Mouse (Mus musculus) intestine, embryonic 15.5 days (tissue): ENCODE data around the gene Cxcl5. TPM values are rescaled to one million over a fixed set of nuclear protein-coding genes. Genes with fewer than 3 reads are reported as not detected.

Source experiments
- ATAC-seq: fragments of 200-750 bp; cut with Nextera tagmentation; 2 replicates; pipeline ENCODE4 v1.8.0; 2017; ENCODE audit warnings: moderate TSS enrichment, moderate library complexity
- H3K27ac ChIP-seq: fragments of 300-500 bp; sonication (generic); 2 replicates; pipeline ENCODE4 v1.5.1; 2015; ENCODE audit warnings: mild to moderate bottlenecking, inconsistent platforms
- H3K27me3 ChIP-seq: fragments of 300-500 bp; sonication (generic); replicated peaks from 2 replicates; pipeline ENCODE4 v1.6.1; 2015; ENCODE audit warnings: inconsistent platforms
- H3K36me3 ChIP-seq: fragments of 300-500 bp; sonication (generic); 2 replicates; pipeline ENCODE4 v1.6.1; 2015; ENCODE audit warnings: inconsistent platforms
- H3K4me1 ChIP-seq: fragments of 300-500 bp; sonication (generic); replicated peaks from 2 replicates; pipeline ENCODE4 v1.6.1; 2015; ENCODE audit warnings: inconsistent platforms
- H3K4me2 ChIP-seq: fragments of 300-500 bp; sonication (generic); replicated peaks from 2 replicates; pipeline ENCODE4 v1.6.1; 2015; ENCODE audit warnings: mild to moderate bottlenecking, inconsistent platforms
- H3K4me3 ChIP-seq: fragments of 300-500 bp; sonication (generic); replicated peaks from 2 replicates; pipeline ENCODE4 v1.5.1; 2015; ENCODE audit warnings: inconsistent platforms
- H3K9ac ChIP-seq: fragments of 300-500 bp; sonication (generic); 2 replicates; pipeline ENCODE4 v1.6.1; 2015; ENCODE audit warnings: inconsistent platforms
- H3K9me3 ChIP-seq: fragments of 300-500 bp; sonication (generic); 2 replicates; pipeline ENCODE4 v1.6.1; 2016; ENCODE audit warnings: inconsistent platforms
- WGBS: fragments of 180-500 bp; shearing (Covaris S2); methylation state at CpG from one replicate; pipeline ENCODE4 v1.1.7; 2015; 5-methylcytosine and 5-hydroxymethylcytosine counted together
- polyA plus RNA-seq: library from polyadenylated mRNA; unstranded; fragments of >200 nt; fragmentation: Nextera tagmentation; extraction: Ambion mirVana; gene quantifications from 2 replicates; pipeline ENCODE4 v1.2.1, GENCODE M21; 2015

Gene Cxcl5
- polyA plus RNA-seq, 1 experiment from 2014 or later = 0.24 TPM

- Histone ChIP-seq H3K27ac (no peak overlapping the region), H3K4me1 (peaks cover 8% of the 10 kb centered on the region), H3K9me3 (no peaks in the 10 kb centered on the region), H3K4me3 (no peak overlapping the region), H3K27me3 (peaks cover 9% of the 10 kb centered on the region), H3K4me2 (no peak overlapping the region), H3K9ac (no peak overlapping the region), H3K36me3 (no peaks in the 10 kb centered on the region)
- ATAC-seq = no peak
- WGBS = 68% methylated on average over 12 of the region's 12 CpGs
These were observed 4.9 kb downstream of the Cxcl5 start for GRCm38 (mm10) chr5:90763912-90764665.

GRCm38 (mm10) chr5:90765821-90766606 lies 6.9 kb downstream of the Cxcl5 start:
- 40% methylated on average over 8 of the region's 8 CpGs for WGBS
- H3K4me1 ChIP-seq = no peaks in the 10 kb centered on the region
- H3K4me3 ChIP-seq = no peak overlapping the region
- H3K27me3 ChIP-seq = no peaks in the 10 kb centered on the region; the same call in 1 of the 2 replicates
- no peak overlapping the region for H3K4me2 ChIP-seq
- no peak overlapping the region for H3K9ac ChIP-seq
- ATAC-seq = peak; percentile 41; the same call in 1 of the 2 replicates
- no peak overlapping the region for H3K27ac ChIP-seq
- no peaks in the 10 kb centered on the region for H3K9me3 ChIP-seq
- H3K36me3 ChIP-seq = no peaks in the 10 kb centered on the region

- H3K4me1 ChIP-seq = 0 out of 2 replicates have a peak, but pooled peaks cover 6% of the 10 kb centered on the region
- no peaks in the 10 kb centered on the region for H3K9me3 ChIP-seq
- no peaks in the 10 kb centered on the region for H3K36me3 ChIP-seq
These were observed 9.1 kb downstream of the Cxcl5 start, which contains the start of gene Ppbp for GRCm38 (mm10) chr5:90768218-90768617. TSS of gene Ppbp (plus strand) at chr5:90768518.

GRCm38 (mm10) chr5:90771369-90771768 lies 12.2 kb downstream of the Cxcl5 start:
- Histone ChIP-seq H3K4me2 (no peak overlapping the region), H3K36me3 (no peaks in the 10 kb centered on the region), H3K27ac (no peak overlapping the region), H3K9ac (no peak overlapping the region), H3K9me3 (no peaks in the 10 kb centered on the region), H3K27me3 (no peaks in the 10 kb centered on the region; the same call in 1 of the 2 replicates), H3K4me1 (0 out of 2 replicates have a peak, but pooled peaks cover 6% of the 10 kb centered on the region), H3K4me3 (no peak overlapping the region)
- ATAC-seq = no peak
- WGBS = 74% methylated on average over 3 of the region's 3 CpGs

More at GRCm38 (mm10) chr5:90768218-90768617, 9.1 kb downstream of the Cxcl5 start, which contains the start of gene Ppbp:
- no peaks in the 10 kb centered on the region; the same call in 1 of the 2 replicates for H3K27me3 ChIP-seq
- no peak within 1 kb of the TSS for H3K9ac ChIP-seq
- no peak within 1 kb of the TSS for H3K27ac ChIP-seq
- no peak within 1 kb of the TSS for H3K4me3 ChIP-seq
- H3K4me2 ChIP-seq = no peak within 1 kb of the TSS
- WGBS = 47% methylated on average over 3 of the region's 3 CpGs
- no peak for ATAC-seq

DNA sequence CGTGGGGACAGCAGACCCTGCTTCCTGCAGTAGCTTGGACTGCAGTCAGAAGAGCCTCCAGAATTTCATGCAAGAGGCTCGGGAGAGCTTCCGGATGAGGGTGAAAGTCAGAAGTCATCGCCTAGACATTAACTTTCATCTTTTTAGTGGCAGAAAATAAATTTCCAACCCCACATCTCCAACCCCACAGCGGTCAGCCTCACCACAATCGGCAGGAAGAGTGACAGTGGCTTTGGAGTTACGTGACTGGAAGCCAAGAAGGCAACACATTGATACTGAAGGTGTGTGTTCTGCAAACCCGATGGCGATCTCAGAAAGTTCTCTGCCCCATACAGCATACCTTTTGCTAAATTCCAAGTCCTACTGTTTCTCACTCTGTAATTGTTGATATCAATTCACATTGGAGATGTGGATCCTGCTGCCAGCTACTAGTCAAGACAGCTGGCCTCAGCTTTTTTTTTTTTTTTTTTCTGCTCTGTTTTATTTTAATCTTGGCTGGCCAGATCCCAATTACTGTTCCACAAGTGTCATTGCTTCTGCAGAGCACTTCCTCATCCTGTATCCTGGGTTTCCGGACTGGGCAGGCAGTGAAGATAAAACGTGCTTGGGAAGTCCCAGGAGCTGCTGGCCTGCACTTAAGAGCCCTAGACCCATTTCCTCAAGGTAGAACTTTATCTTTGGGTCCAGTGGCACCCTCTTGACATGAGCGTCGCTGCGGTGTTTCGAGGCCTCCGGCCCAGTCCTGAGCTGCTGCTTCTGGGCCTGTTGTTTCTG lies 12.9 kb downstream of the Cxcl5 start, which contains the start of gene Pf4:
Pf4 (plus strand) TSS at position 556 of the 774 bp plus-strand sequence.
- no peak within 1 kb of the TSS for H3K4me2 ChIP-seq
- no peak for ATAC-seq
- 70% methylated on average over 16 of the region's 16 CpGs for WGBS

GRCm38 (mm10) chr5:90775562-90775961 lies 16.4 kb downstream of the Cxcl5 start:
- 88% methylated on average over 5 of the region's 5 CpGs for WGBS
- no peak for ATAC-seq
- Histone ChIP-seq H3K4me1 (0 out of 2 replicates have a peak, but pooled peaks cover 6% of the 10 kb centered on the region), H3K4me2 (no peak overlapping the region), H3K9ac (no peak overlapping the region), H3K27ac (no peak overlapping the region), H3K36me3 (no peaks in the 10 kb centered on the region), H3K27me3 (no peaks in the 10 kb centered on the region), H3K4me3 (no peak overlapping the region), H3K9me3 (no peaks in the 10 kb centered on the region)

More for the DNA sequence above, 12.9 kb downstream of the Cxcl5 start, which contains the start of gene Pf4:
- no peaks in the 10 kb centered on the region for H3K9me3 ChIP-seq
- no peaks in the 10 kb centered on the region for H3K36me3 ChIP-seq
- H3K4me1 ChIP-seq = 0 out of 2 replicates have a peak, but pooled peaks cover 6% of the 10 kb centered on the region
- no peak within 1 kb of the TSS for H3K9ac ChIP-seq
- 0 out of 2 replicates have a peak within 1 kb of the TSS, but pooled peaks have one; percentile 6 for H3K27ac ChIP-seq
- no peaks in the 10 kb centered on the region; the same call in 1 of the 2 replicates for H3K27me3 ChIP-seq
- H3K4me3 ChIP-seq = no peak within 1 kb of the TSS

GRCm38 (mm10) chr5:90777621-90778020 lies 18.5 kb downstream of the Cxcl5 start:
- Histone ChIP-seq H3K27me3 (no peaks in the 10 kb centered on the region), H3K9ac (no peak overlapping the region), H3K4me2 (no peak overlapping the region), H3K4me3 (no peak overlapping the region), H3K27ac (no peak overlapping the region), H3K9me3 (no peaks in the 10 kb centered on the region), H3K4me1 (0 out of 2 replicates have a peak, but pooled peaks cover 3% of the 10 kb centered on the region), H3K36me3 (no peaks in the 10 kb centered on the region)
- ATAC-seq = no peak
- 83% methylated on average over 10 of the region's 10 CpGs for WGBS

DNA sequence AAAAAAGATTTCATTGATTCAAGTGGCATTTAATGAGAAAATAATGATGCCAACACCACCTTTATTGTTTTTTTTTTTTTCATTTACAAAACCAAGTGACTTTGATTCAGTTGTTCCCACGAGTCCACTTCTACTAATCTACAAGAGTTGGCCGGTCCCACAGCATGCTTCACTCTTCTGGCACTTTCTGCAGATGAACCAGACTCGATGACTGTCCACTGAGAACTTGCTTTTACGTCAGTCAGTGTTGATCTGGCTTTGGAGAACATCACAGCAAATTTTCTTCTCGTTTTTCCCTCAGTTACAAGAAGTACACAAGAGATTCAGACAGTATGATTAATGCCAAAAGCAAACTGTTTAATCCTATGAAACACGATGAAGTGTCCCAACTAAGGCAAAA lies 19.7 kb downstream of the Cxcl5 start:
- H3K9ac ChIP-seq = no peak overlapping the region
- H3K4me1 ChIP-seq = no peaks in the 10 kb centered on the region
- WGBS = 74% methylated on average over 6 of the region's 6 CpGs
- no peaks in the 10 kb centered on the region for H3K27me3 ChIP-seq
- H3K9me3 ChIP-seq = no peaks in the 10 kb centered on the region
- no peak overlapping the region for H3K4me3 ChIP-seq
- H3K27ac ChIP-seq = no peak overlapping the region
- H3K4me2 ChIP-seq = no peak overlapping the region
- ATAC-seq = no peak
- no peaks in the 10 kb centered on the region for H3K36me3 ChIP-seq

DNA sequence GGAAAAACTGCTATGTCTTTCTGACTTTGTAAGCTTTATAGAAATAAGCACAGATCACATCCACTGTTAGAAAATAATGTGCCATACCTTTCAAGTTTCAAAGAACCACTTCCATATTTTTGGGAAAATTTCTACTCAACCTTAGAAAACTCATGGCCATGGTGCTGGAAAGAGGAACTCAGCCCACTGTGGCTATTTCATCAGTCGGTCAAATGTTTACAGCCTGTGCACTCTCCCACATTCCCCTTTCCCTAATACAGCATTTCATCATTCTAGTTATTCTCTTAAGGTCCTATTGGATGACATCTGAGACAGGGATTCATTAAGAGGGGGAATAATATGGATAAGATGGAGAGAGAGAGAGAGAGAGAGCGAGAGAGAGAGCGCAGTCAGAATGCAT lies 24.5 kb downstream of the Cxcl5 start:
- WGBS = 72% methylated on average over 3 of the region's 3 CpGs
- ATAC-seq = no peak
- no peaks in the 10 kb centered on the region for H3K9me3 ChIP-seq

GRCm38 (mm10) chr5:90785659-90786588 lies 26.8 kb downstream of the Cxcl5 start, which contains the start of gene Cxcl3:
TSS of gene Cxcl3 (plus strand) at chr5:90786103.
- 17% methylated on average over 25 of the region's 26 CpGs for WGBS
- Histone ChIP-seq H3K4me1 (peaks cover 7% of the 10 kb centered on the region; the same call in 1 of the 2 replicates), H3K27ac (no peak within 1 kb of the TSS), H3K9me3 (no peaks in the 10 kb centered on the region), H3K9ac (peak within 1 kb of the TSS; percentile 17; the same call in 1 of the 2 replicates), H3K27me3 (no peaks in the 10 kb centered on the region), H3K36me3 (no peaks in the 10 kb centered on the region), H3K4me3 (peak within 1 kb of the TSS; percentile 34), H3K4me2 (peak within 1 kb of the TSS; percentile 86)
- ATAC-seq = peak; percentile 89

More for the DNA sequence above, 24.5 kb downstream of the Cxcl5 start:
- H3K4me3 ChIP-seq = no peak overlapping the region
- no peak overlapping the region for H3K4me2 ChIP-seq
- no peak overlapping the region for H3K9ac ChIP-seq
- peaks cover 7% of the 10 kb centered on the region; the same call in 1 of the 2 replicates for H3K4me1 ChIP-seq
- no peak overlapping the region for H3K27ac ChIP-seq
- no peaks in the 10 kb centered on the region for H3K36me3 ChIP-seq
- no peaks in the 10 kb centered on the region for H3K27me3 ChIP-seq

GRCm38 (mm10) chr5:90788114-90788513 lies 29.0 kb downstream of the Cxcl5 start:
- H3K27ac ChIP-seq = no peak overlapping the region
- no peaks in the 10 kb centered on the region for H3K27me3 ChIP-seq
- H3K9ac ChIP-seq = no peak overlapping the region
- H3K9me3 ChIP-seq = no peaks in the 10 kb centered on the region
- ATAC-seq = no peak
- H3K4me1 ChIP-seq = peaks cover 7% of the 10 kb centered on the region; the same call in 1 of the 2 replicates
- no peaks in the 10 kb centered on the region for H3K36me3 ChIP-seq
- no peak overlapping the region for H3K4me2 ChIP-seq
- no peak overlapping the region for H3K4me3 ChIP-seq
- WGBS = 81% methylated on average over 4 of the region's 4 CpGs
